Mouse (Mus musculus) neural tube, embryonic 12.5 days (tissue): ENCODE results near the gene Thap11. TPM values are rescaled to one million over a fixed set of nuclear protein-coding genes. Genes with fewer than 3 reads are reported as not detected.
A peak's percentile ranks its signal among the peaks of the same experiment; 100 is the strongest.

Source experiments
- ATAC-seq: fragments of 200-750 bp; cut with Nextera tagmentation; 2 replicates; pipeline ENCODE4 v1.8.0; 2017; ENCODE audit warnings: low read depth, mild to moderate bottlenecking, moderate TSS enrichment, moderate library complexity; ENCODE audit not compliant: low FRiP score
- H3K27ac ChIP-seq: fragments of 300-500 bp; sonication (generic); 2 replicates; pipeline ENCODE4 v1.5.1; 2016
- H3K27me3 ChIP-seq: fragments of 300-500 bp; sonication (generic); replicated peaks from 2 replicates; pipeline ENCODE4 v1.6.1; 2016; ENCODE audit warnings: mild to moderate bottlenecking
- H3K36me3 ChIP-seq: fragments of 300-500 bp; sonication (generic); 2 replicates; pipeline ENCODE4 v1.6.1; 2016; ENCODE audit warnings: mild to moderate bottlenecking
- H3K4me1 ChIP-seq: fragments of 300-500 bp; sonication (generic); 2 replicates; pipeline ENCODE4 v1.6.1; 2016
- H3K4me2 ChIP-seq: fragments of 300-500 bp; sonication (generic); replicated peaks from 2 replicates; pipeline ENCODE4 v1.6.1; 2016; ENCODE audit warnings: mild to moderate bottlenecking
- H3K4me3 ChIP-seq: fragments of 300-500 bp; sonication (generic); 2 replicates; pipeline ENCODE4 v1.5.1; 2016
- H3K9ac ChIP-seq: fragments of 300-500 bp; sonication (generic); 2 replicates; pipeline ENCODE4 v1.6.1; 2016; ENCODE audit warnings: mild to moderate bottlenecking
- H3K9me3 ChIP-seq: fragments of 300-500 bp; sonication (generic); 2 replicates; pipeline ENCODE4 v1.6.1; 2016; ENCODE audit warnings: mild to moderate bottlenecking
- WGBS: fragments of 180-500 bp; shearing (Covaris S2); methylation state at CpG from one replicate; pipeline ENCODE4 v1.1.7; 2016; 5-methylcytosine and 5-hydroxymethylcytosine counted together
- polyA plus RNA-seq: library from polyadenylated mRNA; unstranded; fragments of >200 nt; fragmentation: Nextera tagmentation; extraction: Ambion mirVana; gene quantifications from 2 replicates; pipeline ENCODE4 v1.2.1, GENCODE M21; 2016

The Thap11 gene
- polyA plus RNA-seq, 1 experiment from 2014 or later = 73.0 TPM

DNA sequence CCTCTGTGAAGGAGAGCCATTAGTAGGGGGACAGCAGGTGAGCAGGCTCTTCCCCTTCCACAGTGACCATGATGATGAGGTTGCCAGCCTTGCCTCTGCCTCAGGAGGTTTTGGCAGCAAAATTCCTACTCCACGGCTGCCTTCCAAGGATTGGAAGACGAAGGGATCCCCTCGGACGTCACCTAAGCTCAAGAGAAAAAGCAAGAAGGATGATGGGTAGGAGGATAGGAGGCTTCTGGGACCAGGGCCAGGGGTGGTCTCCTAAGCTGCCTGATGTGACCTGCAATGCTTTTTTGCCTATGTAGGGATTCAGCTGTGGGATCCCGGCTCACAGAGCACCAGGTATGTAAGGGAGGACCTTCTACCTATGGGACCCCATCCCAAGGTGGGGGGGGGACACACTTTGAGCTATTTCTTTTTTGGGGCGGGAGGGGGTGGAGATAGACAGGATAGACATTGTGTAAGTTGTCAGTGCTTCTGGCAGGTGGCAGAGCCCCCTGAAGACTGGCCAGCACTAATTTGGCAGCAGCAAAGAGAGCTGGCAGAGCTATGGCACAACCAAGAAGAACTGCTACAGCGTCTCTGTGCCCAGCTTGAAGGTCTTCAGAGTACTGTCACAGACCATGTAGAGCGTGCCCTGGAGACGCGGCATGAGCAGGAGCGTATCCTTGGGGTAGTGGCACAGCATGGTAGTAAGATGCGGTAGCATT is 35.0 kb downstream of the Thap11 start:
- Histone ChIP-seq H3K9ac (no peak overlapping the region), H3K4me1 (peaks cover 7% of the 10 kb centered on the region), H3K4me2 (no peak overlapping the region), H3K36me3 (peaks cover 87% of the 10 kb centered on the region), H3K27me3 (no peaks in the 10 kb centered on the region), H3K9me3 (no peaks in the 10 kb centered on the region), H3K4me3 (no peak overlapping the region), H3K27ac (no peak overlapping the region)
- 94% methylated on average over 12 of the region's 12 CpGs for WGBS
- no peak for ATAC-seq

DNA sequence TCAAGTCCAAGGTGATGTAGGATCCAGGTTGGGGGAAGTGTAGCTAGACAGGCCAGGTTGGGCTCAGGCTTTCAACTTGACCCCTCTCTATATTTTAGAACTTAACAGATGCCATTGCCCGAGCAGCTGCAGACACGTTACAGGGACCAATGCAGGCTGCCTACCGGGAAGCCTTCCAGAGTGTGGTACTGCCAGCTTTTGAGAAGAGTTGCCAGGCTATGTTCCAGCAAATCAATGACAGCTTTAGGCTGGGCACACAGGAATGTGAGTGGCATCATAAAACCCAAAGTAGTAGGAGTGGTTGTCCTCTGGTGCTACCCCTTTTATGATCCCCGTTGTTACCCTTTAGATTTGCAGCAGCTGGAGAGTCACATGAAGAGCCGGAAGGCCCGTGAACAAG is 35.9 kb downstream of the Thap11 start:
- Histone ChIP-seq H3K4me3 (no peak overlapping the region), H3K4me2 (no peak overlapping the region), H3K9me3 (no peaks in the 10 kb centered on the region), H3K27ac (no peak overlapping the region), H3K36me3 (peaks cover 80% of the 10 kb centered on the region), H3K27me3 (no peaks in the 10 kb centered on the region), H3K9ac (no peak overlapping the region), H3K4me1 (peaks cover 7% of the 10 kb centered on the region)
- ATAC-seq = no peak
- WGBS = 75% methylated on average over 6 of the region's 6 CpGs

DNA sequence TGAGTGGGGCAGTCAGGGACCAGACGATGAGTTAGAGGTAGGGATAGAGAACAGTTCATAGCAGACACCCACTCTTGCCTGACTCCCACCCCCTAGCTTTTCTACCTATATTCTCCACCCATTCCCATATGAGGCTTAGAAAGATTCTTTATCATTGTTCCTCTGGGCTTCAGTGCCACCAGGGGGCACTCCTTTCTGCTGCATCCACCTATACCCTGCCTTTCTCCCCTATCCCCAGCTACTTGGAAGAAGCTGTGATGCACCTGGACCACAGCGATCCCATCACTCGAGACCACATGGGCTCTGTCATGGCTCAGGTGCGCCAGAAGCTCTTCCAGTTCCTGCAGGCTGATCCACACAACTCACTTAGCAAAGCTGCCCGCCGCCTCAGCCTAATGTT is 37.5 kb downstream of the Thap11 start:
- Histone ChIP-seq H3K4me1 (peaks cover 7% of the 10 kb centered on the region), H3K9me3 (no peaks in the 10 kb centered on the region), H3K36me3 (peaks cover 64% of the 10 kb centered on the region), H3K4me3 (no peak overlapping the region), H3K27me3 (no peaks in the 10 kb centered on the region), H3K9ac (no peak overlapping the region), H3K27ac (no peak overlapping the region), H3K4me2 (no peak overlapping the region)
- WGBS = 89% methylated on average over 6 of the region's 6 CpGs
- no peak for ATAC-seq

GRCm38 (mm10) chr8:105893339-105893738 is 38.4 kb downstream of the Thap11 start, which contains the start of gene Nrn1l:
TSS of gene Nrn1l (plus strand) at chr8:105893567.
- H3K36me3 ChIP-seq = peaks cover 55% of the 10 kb centered on the region
- H3K4me2 ChIP-seq = peak within 1 kb of the TSS; percentile 50
- H3K4me1 ChIP-seq = peaks cover 7% of the 10 kb centered on the region
- H3K9ac ChIP-seq = peak within 1 kb of the TSS; percentile 22; the same call in 1 of the 2 replicates
- ATAC-seq = peak; percentile 92
- no peaks in the 10 kb centered on the region for H3K27me3 ChIP-seq
- no peaks in the 10 kb centered on the region for H3K9me3 ChIP-seq
- 8% methylated on average over 11 of the region's 11 CpGs for WGBS
- H3K4me3 ChIP-seq = 0 out of 2 replicates have a peak within 1 kb of the TSS, but pooled peaks have one; percentile 11
- no peak within 1 kb of the TSS for H3K27ac ChIP-seq

DNA sequence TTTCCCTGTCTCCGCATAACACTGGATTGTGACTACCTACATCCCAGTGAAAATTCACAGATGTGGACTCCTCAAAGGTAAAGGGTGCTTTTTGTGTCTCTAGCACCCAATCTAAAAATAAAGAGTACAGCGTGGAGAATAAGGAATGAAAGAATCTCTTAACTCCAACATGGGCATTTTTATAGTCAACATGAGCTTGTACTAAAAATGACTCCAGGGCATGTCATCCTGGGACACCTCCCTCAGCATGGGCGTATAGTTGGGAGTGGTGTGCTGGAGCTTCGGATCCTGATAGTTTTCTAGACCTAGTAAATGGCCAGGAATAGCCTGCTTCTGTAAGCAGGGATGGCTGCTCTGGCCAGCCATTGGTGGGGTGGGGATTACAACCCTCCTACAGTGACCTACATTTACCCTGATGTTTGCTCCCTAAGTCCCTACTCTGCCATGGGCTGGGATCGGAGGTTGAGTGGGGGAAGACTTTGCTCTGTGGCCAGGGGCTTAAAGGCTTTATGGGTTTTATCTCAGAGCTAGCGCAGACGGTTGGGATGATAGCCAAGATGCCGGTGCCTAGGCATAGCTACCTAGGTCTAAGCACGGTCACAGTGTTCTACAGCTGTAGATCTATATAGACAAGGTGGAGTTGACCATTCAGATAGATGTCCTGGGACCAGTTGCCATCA is 43.0 kb downstream of the Thap11 start:
- no peak for ATAC-seq
- Histone ChIP-seq H3K4me2 (no peak overlapping the region), H3K9me3 (no peaks in the 10 kb centered on the region), H3K27ac (no peak overlapping the region), H3K36me3 (peaks cover 10% of the 10 kb centered on the region; the same call in 1 of the 2 replicates), H3K27me3 (no peaks in the 10 kb centered on the region), H3K4me1 (peaks cover 14% of the 10 kb centered on the region), H3K9ac (no peak overlapping the region), H3K4me3 (no peak overlapping the region)
- WGBS = 85% methylated on average over 9 of the region's 9 CpGs

- WGBS = under 1% methylated on average over 68 of the region's 68 CpGs
- Histone ChIP-seq H3K36me3 (no peaks in the 10 kb centered on the region), H3K4me3 (peak within 1 kb of the TSS; percentile 96), H3K9ac (peak within 1 kb of the TSS; percentile 96), H3K4me2 (peak within 1 kb of the TSS; percentile 93), H3K27ac (peak within 1 kb of the TSS; percentile 64; the same call in 1 of the 2 replicates), H3K9me3 (no peaks in the 10 kb centered on the region), H3K27me3 (no peaks in the 10 kb centered on the region), H3K4me1 (peaks cover 7% of the 10 kb centered on the region)
- ATAC-seq = peak; percentile 97
Observed at GRCm38 (mm10) chr8:105900180-105900940, 45.4 kb downstream of the Thap11 start, which contains the start of gene Pskh1. TSS of gene Pskh1 (plus strand) at chr8:105900441.

DNA sequence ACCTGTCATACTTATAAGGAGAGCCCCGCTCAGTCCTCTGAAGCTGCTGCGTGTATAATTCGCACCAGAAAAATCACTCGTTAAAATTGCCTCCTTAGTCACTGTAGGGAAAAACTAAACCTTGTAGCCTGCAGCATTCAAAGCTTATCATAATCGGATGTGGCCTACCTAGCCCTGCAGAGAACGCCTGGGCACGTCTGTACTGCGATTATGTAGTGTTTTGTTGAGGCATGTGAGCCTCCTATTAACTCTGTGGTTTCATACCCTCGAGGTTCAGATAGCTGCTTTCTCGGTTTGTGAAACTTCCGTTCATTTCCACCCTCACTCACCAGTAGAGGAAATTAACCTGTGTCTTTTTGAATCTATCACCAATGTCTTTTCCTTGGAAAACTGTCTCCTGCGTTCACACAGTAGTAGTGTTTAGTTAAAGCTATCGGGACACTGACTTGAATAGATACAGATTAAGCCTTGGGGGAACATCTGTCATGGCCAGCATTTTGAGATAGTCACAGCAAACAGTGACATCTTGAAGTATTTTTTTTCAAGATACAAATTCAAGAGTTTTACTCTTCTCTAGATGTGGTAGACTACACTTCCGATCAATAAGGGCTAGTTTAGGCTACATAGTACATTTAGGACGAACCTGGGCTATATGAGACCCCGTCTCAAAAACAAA is 46.1 kb downstream of the Thap11 start:
- Histone ChIP-seq H3K4me1 (peaks cover 7% of the 10 kb centered on the region), H3K36me3 (no peaks in the 10 kb centered on the region), H3K27ac (peak overlapping the region; percentile 64; the same call in 1 of the 2 replicates), H3K4me3 (peak overlapping the region; percentile 96), H3K4me2 (peak overlapping the region; percentile 93), H3K27me3 (no peaks in the 10 kb centered on the region), H3K9ac (peak overlapping the region; percentile 96), H3K9me3 (no peaks in the 10 kb centered on the region)
- no peak for ATAC-seq
- WGBS = 40% methylated on average over 16 of the region's 16 CpGs

Other genes with a start within 250 kb of the Thap11 start
- 21.3 and 22.1 TPM in 2 replicates for gene Ripor1, start 249.9 kb upstream of the Thap11 start, polyA plus RNA-seq
- 120 and 127 TPM in 2 replicates for gene Ctcf, start 218.6 kb upstream of the Thap11 start, polyA plus RNA-seq
- 1.5 and 2.0 TPM in 2 replicates for gene Agrp, start 217.7 kb upstream of the Thap11 start, polyA plus RNA-seq
- 12.4 and 13.8 TPM in 2 replicates for gene Carmil2, start 168.9 kb upstream of the Thap11 start, polyA plus RNA-seq
- gene Acd, start 154.0 kb upstream of the Thap11 start, polyA plus RNA-seq = 84.1 and 90.7 TPM in 2 replicates
- 31.9 and 38.5 TPM in 2 replicates for gene Pard6a, start 154.0 kb upstream of the Thap11 start, polyA plus RNA-seq
- not detected in 2 replicates for gene 4933405L10Rik, start 147.5 kb upstream of the Thap11 start, polyA plus RNA-seq
- 19.4 and 20.3 TPM in 2 replicates for gene Enkd1, start 146.9 kb upstream of the Thap11 start, polyA plus RNA-seq
- gene Gfod2, start 96.5 kb upstream of the Thap11 start, polyA plus RNA-seq = 63.1 and 64.6 TPM in 2 replicates
- gene Ranbp10, start 27.8 kb upstream of the Thap11 start, polyA plus RNA-seq = 14.6 and 15.2 TPM in 2 replicates
- gene Tsnaxip1, start 27.4 kb upstream of the Thap11 start, polyA plus RNA-seq = 0.24 and 0.27 TPM in 2 replicates
- gene Cenpt, start 1.9 kb upstream of the Thap11 start, polyA plus RNA-seq = 58.6 and 61.8 TPM in 2 replicates
- 238 and 249 TPM in 2 replicates for gene Nutf2, start 5.4 kb downstream of the Thap11 start, polyA plus RNA-seq
- gene Edc4, start 25.7 kb downstream of the Thap11 start, polyA plus RNA-seq = 62.0 and 63.1 TPM in 2 replicates
- 0.73 TPM in 1 of 2 replicates, not detected in the other for gene Nrn1l, start 38.4 kb downstream of the Thap11 start, polyA plus RNA-seq
- 20.0 and 20.8 TPM in 2 replicates for gene Pskh1, start 45.3 kb downstream of the Thap11 start, polyA plus RNA-seq
- gene Ctrl, start 78.7 kb downstream of the Thap11 start, polyA plus RNA-seq = 2.3 and 2.4 TPM in 2 replicates
- gene Psmb10, start 83.3 kb downstream of the Thap11 start, polyA plus RNA-seq = 27.9 and 30.7 TPM in 2 replicates
- gene Lcat, start 88.2 kb downstream of the Thap11 start, polyA plus RNA-seq = 0.85 and 0.98 TPM in 2 replicates
- 11.8 and 13.9 TPM in 2 replicates for gene Slc12a4, start 111.0 kb downstream of the Thap11 start, polyA plus RNA-seq
- gene Dpep3, start 124.3 kb downstream of the Thap11 start, polyA plus RNA-seq = not detected in 2 replicates
- gene Dus2, start 136.2 kb downstream of the Thap11 start, polyA plus RNA-seq = 17.9 and 19.6 TPM in 2 replicates
- gene Dpep2nb, start 150.8 kb downstream of the Thap11 start, polyA plus RNA-seq = not detected in 2 replicates
- gene Ddx28, start 156.8 kb downstream of the Thap11 start, polyA plus RNA-seq = 19.7 and 20.9 TPM in 2 replicates
- 4.4 and 5.6 TPM in 2 replicates for gene Nfatc3, start 203.7 kb downstream of the Thap11 start, polyA plus RNA-seq